Mouse (Mus musculus) layer of hippocampus, adult 2 months (tissue): Measurements from ENCODE around the gene Dlg3. TPM values are rescaled to one million over a fixed set of nuclear protein-coding genes. Genes with fewer than 3 reads are reported as not detected.

Experiments used
- DNase-seq, 2 experiments: peaks; one replicate each; pipeline ENCODE4 v3.0.0; 2022; ENCODE audit warnings: low spot score in 2 of 2
- H3K27ac ChIP-seq: fragments of 200-600 bp; 2 replicates; pipeline ENCODE4 v1.8.1; 2022
- H3K4me3 ChIP-seq: fragments of 200-600 bp; 2 replicates; pipeline ENCODE4 v1.8.1; 2022; ENCODE audit warnings: mild to moderate bottlenecking
- CTCF ChIP-seq: fragments of 200-600 bp; conservative IDR thresholded peaks from 2 replicates; pipeline ENCODE4 v1.8.1; 2022; ENCODE audit warnings: antibody characterized with exemption, mild to moderate bottlenecking, moderate library complexity
- total RNA-seq, 2 experiments: library from RNA; stranded (reverse); gene quantifications; 2 replicates each; pipeline ENCODE4 v1.2.3; 2021

Dlg3 gene
- total RNA-seq, 2 experiments from 2014 or later: 156 to 163 TPM

- Histone ChIP-seq H3K4me3 (peak overlapping the region; percentile 42), H3K27ac (peak overlapping the region; percentile 46)
- TF ChIP-seq CTCF: peak; percentile 70
- DNase-seq: peak in 1 of 2 experiments; percentile 41
Observed at GRCm38 (mm10) chrX:100774341-100774811, 6.9 kb downstream of the Dlg3 start.

- DNase-seq: no peak
- TF ChIP-seq CTCF: no peak
- no peak overlapping the region for H3K4me3 ChIP-seq
- H3K27ac ChIP-seq: no peak overlapping the region
Observed at GRCm38 (mm10) chrX:100775405-100775804, 7.9 kb downstream of the Dlg3 start.

- Histone ChIP-seq H3K27ac (peak overlapping the region; percentile 72), H3K4me3 (peak overlapping the region; percentile 49)
- peak; percentile 32 to 63 for DNase-seq
- TF ChIP-seq CTCF: peak; percentile 89
Observed at GRCm38 (mm10) chrX:100776494-100776893, 9.0 kb downstream of the Dlg3 start.

- Histone ChIP-seq H3K27ac (peak overlapping the region; percentile 72), H3K4me3 (peak overlapping the region; percentile 49)
- no peak for DNase-seq
- no peak for TF ChIP-seq CTCF
Observed at GRCm38 (mm10) chrX:100776985-100777654, 9.6 kb downstream of the Dlg3 start.

GRCm38 (mm10) chrX:100777655-100778234 lies 10.2 kb downstream of the Dlg3 start:
- TF ChIP-seq CTCF: no peak
- no peak for DNase-seq
- H3K4me3 ChIP-seq: peak overlapping the region; percentile 49; the same call in 1 of the 2 replicates
- H3K27ac ChIP-seq: peak overlapping the region; percentile 14; the same call in 1 of the 2 replicates

- no peak for DNase-seq
- H3K27ac ChIP-seq: no peak overlapping the region
- no peak for TF ChIP-seq CTCF
- H3K4me3 ChIP-seq: no peak overlapping the region
Observed at GRCm38 (mm10) chrX:100778397-100778796, 10.9 kb downstream of the Dlg3 start.

GRCm38 (mm10) chrX:100789322-100789721 lies 21.8 kb downstream of the Dlg3 start:
- Histone ChIP-seq H3K27ac (no peak overlapping the region), H3K4me3 (no peak overlapping the region)
- TF ChIP-seq CTCF: no peak
- no peak for DNase-seq

- no peak for DNase-seq
- peak overlapping the region; percentile 32; the same call in 1 of the 2 replicates for H3K27ac ChIP-seq
- no peak for TF ChIP-seq CTCF
- H3K4me3 ChIP-seq: no peak overlapping the region
Observed at GRCm38 (mm10) chrX:100796041-100796740, 28.7 kb downstream of the Dlg3 start.

- no peak for DNase-seq
- Histone ChIP-seq H3K27ac (no peak overlapping the region; the same call in 1 of the 2 replicates), H3K4me3 (no peak overlapping the region)
- TF ChIP-seq CTCF: no peak
Observed at GRCm38 (mm10) chrX:100796741-100797090, 29.2 kb downstream of the Dlg3 start.

- DNase-seq: no peak
- H3K4me3 ChIP-seq: no peak overlapping the region
- peak overlapping the region; percentile 53 for H3K27ac ChIP-seq
- TF ChIP-seq CTCF: no peak
Observed at GRCm38 (mm10) chrX:100797370-100797769, 29.8 kb downstream of the Dlg3 start.

- Histone ChIP-seq H3K27ac (peak overlapping the region; percentile 53), H3K4me3 (no peak overlapping the region)
- no peak for TF ChIP-seq CTCF
- no peak for DNase-seq
Observed at GRCm38 (mm10) chrX:100797851-100798527, 30.5 kb downstream of the Dlg3 start.

- no peak for DNase-seq
- Histone ChIP-seq H3K27ac (no peak overlapping the region), H3K4me3 (no peak overlapping the region)
- TF ChIP-seq CTCF: no peak
Observed at GRCm38 (mm10) chrX:100800643-100801042, 33.1 kb downstream of the Dlg3 start.

- DNase-seq: no peak
Observed at GRCm38 (mm10) chrX:100802034-100802433, 34.5 kb downstream of the Dlg3 start.

More at GRCm38 (mm10) chrX:100802034-100802433, 34.5 kb downstream of the Dlg3 start:
- Histone ChIP-seq H3K27ac (no peak overlapping the region), H3K4me3 (no peak overlapping the region)
- TF ChIP-seq CTCF: no peak
